Mouse (Mus musculus) large intestine, adult 2 months (tissue): ENCODE results near the gene Arpc5. TPM values are rescaled to one million over a fixed set of nuclear protein-coding genes. Genes with fewer than 3 reads are reported as not detected.
"Not testable (repeated sequence)": the region's sequence is repeated elsewhere in the genome, so short reads cannot be mapped to it uniquely, and the experiment has no call there.

Source experiments
- DNase-seq: peaks from one replicate; pipeline ENCODE4 v3.0.0-alpha.2; 2012; ENCODE audit warnings: low read depth, low spot score
- WGBS: fragments of 180-500 bp; shearing (Covaris S2); methylation state at CpG from one replicate; pipeline ENCODE4 v1.1.7; 2018; 5-methylcytosine and 5-hydroxymethylcytosine counted together
- polyA plus RNA-seq: library from polyadenylated mRNA; depleted of rRNA; stranded (reverse); fragments of >200 nt; gene quantifications from 2 replicates; pipeline ENCODE4 v1.2.3, GENCODE M21; 2012

Arpc5 gene
- polyA plus RNA-seq, 1 experiment = 107 TPM

- no peak for DNase-seq
- 85% methylated on average over 9 of the region's 9 CpGs for WGBS
Observed at GRCm38 (mm10) chr1:152771016-152771415, 4.7 kb downstream of the Arpc5 start.

GRCm38 (mm10) chr1:152774601-152775000 is 8.3 kb downstream of the Arpc5 start:
- 68% methylated on average over 3 of the region's 3 CpGs for WGBS
- not testable (repeated sequence) for DNase-seq

- DNase-seq = no peak
- WGBS = 9% methylated on average over 10 of the region's 10 CpGs
Observed at GRCm38 (mm10) chr1:152779071-152779737, 12.9 kb downstream of the Arpc5 start.

GRCm38 (mm10) chr1:152784620-152785019 is 18.3 kb downstream of the Arpc5 start:
- 95% methylated on average over 8 of the region's 8 CpGs for WGBS
- DNase-seq = no peak

- 83% methylated on average over 3 of the region's 3 CpGs for WGBS
- DNase-seq = not testable (repeated sequence)
Observed at GRCm38 (mm10) chr1:152785446-152785845, 19.1 kb downstream of the Arpc5 start.

GRCm38 (mm10) chr1:152786953-152787352 is 20.6 kb downstream of the Arpc5 start:
- 80% methylated on average over 4 of the region's 4 CpGs for WGBS
- no peak for DNase-seq

GRCm38 (mm10) chr1:152788121-152788660 is 21.8 kb downstream of the Arpc5 start:
- no peak for DNase-seq
- WGBS = 43% methylated on average over 4 of the region's 4 CpGs

- DNase-seq = peak; percentile 75
- 10% methylated on average over 12 of the region's 12 CpGs for WGBS
Observed at GRCm38 (mm10) chr1:152790254-152790653, 23.9 kb downstream of the Arpc5 start.

- 13% methylated on average over 6 of the region's 6 CpGs for WGBS
- DNase-seq = no peak
Observed at GRCm38 (mm10) chr1:152790821-152791220, 24.5 kb downstream of the Arpc5 start.

- no peak for DNase-seq
Observed at GRCm38 (mm10) chr1:152791269-152791668, 24.9 kb downstream of the Arpc5 start.

GRCm38 (mm10) chr1:152792736-152793494 is 26.6 kb downstream of the Arpc5 start:
- WGBS = 76% methylated on average over 12 of the region's 12 CpGs
- DNase-seq = no peak

More at GRCm38 (mm10) chr1:152791269-152791668, 24.9 kb downstream of the Arpc5 start:
- WGBS = 57% methylated on average over 4 of the region's 4 CpGs

- 52% methylated on average over 6 of the region's 6 CpGs for WGBS
- no peak for DNase-seq
Observed at GRCm38 (mm10) chr1:152793495-152794130, 27.3 kb downstream of the Arpc5 start.

- DNase-seq = no peak
- WGBS = 54% methylated on average over 8 of the region's 8 CpGs
Observed at GRCm38 (mm10) chr1:152795688-152796255, 29.4 kb downstream of the Arpc5 start.

- WGBS = 82% methylated on average over 8 of the region's 8 CpGs
- DNase-seq = no peak
Observed at GRCm38 (mm10) chr1:152796683-152797263, 30.4 kb downstream of the Arpc5 start.

GRCm38 (mm10) chr1:152798125-152798524 is 31.8 kb downstream of the Arpc5 start:
- no peak for DNase-seq
- 40% methylated on average over 9 of the region's 9 CpGs for WGBS

GRCm38 (mm10) chr1:152799897-152800296 is 33.6 kb downstream of the Arpc5 start, which contains the start of gene Ncf2:
TSS of gene Ncf2 (plus strand) at chr1:152800194.
- WGBS = 32% methylated on average over 2 of the region's 2 CpGs

GRCm38 (mm10) chr1:152800633-152801176 is 34.4 kb downstream of the Arpc5 start:
- DNase-seq = no peak

More at GRCm38 (mm10) chr1:152799897-152800296, 33.6 kb downstream of the Arpc5 start, which contains the start of gene Ncf2:
- no peak for DNase-seq

GRCm38 (mm10) chr1:152804907-152805306 is 38.6 kb downstream of the Arpc5 start:
- 85% methylated on average over 6 of the region's 6 CpGs for WGBS
- no peak for DNase-seq

More at GRCm38 (mm10) chr1:152800633-152801176, 34.4 kb downstream of the Arpc5 start:
- 91% methylated on average over 13 of the region's 13 CpGs for WGBS
